Mouse (Mus musculus): ENCODE results near the gene Plppr2.

DNA sequence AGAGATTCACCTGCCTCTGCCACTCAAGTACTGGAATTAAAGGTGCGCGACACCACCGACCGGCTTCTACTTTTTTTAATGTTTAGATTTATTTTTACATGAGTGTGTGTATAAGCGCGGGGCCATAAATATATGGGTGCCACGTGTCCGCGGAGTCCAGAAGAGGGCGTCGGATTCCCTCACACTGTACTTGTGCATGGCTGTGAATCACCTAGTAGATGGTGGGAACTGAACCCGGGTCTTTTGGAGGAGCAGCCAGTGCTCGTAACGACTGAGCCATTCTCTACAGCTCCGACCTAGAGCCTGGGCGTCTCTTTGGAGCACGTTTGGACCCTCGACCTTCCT lies 18.4 kb downstream of the Plppr2 start:
- no peak for TF ChIP-seq POLR2A (IDR thresholded peaks at IDR 0.05; ENCODE audit: control insufficient read depth in 1 of 2, insufficient read depth in 1 of 2, low read depth in 1 of 2, low read length in 2 of 2, poor library complexity in 1 of 2)
- no peak for TF ChIP-seq SMC3 (IDR thresholded peaks at IDR 0.05; ENCODE audit: low read depth, low read length)
- TF ChIP-seq TAL1 (IDR thresholded peaks at IDR 0.05; ENCODE audit: low read length): no peak
- no peak for TF ChIP-seq USF2 (IDR thresholded peaks at IDR 0.05; ENCODE audit: borderline replicate concordance in 1 of 2, insufficient read depth in 1 of 2, low read depth in 1 of 2, low read length in 2 of 2)
- no peak for TF ChIP-seq TBP (IDR thresholded peaks at IDR 0.05; ENCODE audit: low read depth, low read length)
- peak in 1 of 3 experiments; percentile 61; a peak in 2 of 6 replicates for TF ChIP-seq CTCF (IDR thresholded peaks at IDR 0.05 in 2 of 3, conservative IDR thresholded peaks at IDR 0.05 in 1 of 3; ENCODE audit: control insufficient read depth in 1 of 3, insufficient read depth in 1 of 3, low read depth in 2 of 3, low read length in 3 of 3, poor library complexity in 1 of 3, severe bottlenecking in 1 of 3)
- no peak for TF ChIP-seq MYB (IDR thresholded peaks at IDR 0.05; ENCODE audit: low read depth, low read length)
- TF ChIP-seq CHD1 (IDR thresholded peaks at IDR 0.05; ENCODE audit: low read depth, low read length): no peak
- no peak for TF ChIP-seq TCF12 (IDR thresholded peaks at IDR 0.05; ENCODE audit: low read depth, low read length)
- no peak for TF ChIP-seq EP300 (IDR thresholded peaks at IDR 0.05; ENCODE audit: low read depth in 1 of 2, low read length in 2 of 2)
